Mouse (Mus musculus) small intestine, adult 2 months (tissue): ENCODE measurements around the gene Rps21.

Experiments
- CTCF ChIP-seq: fragments of 200-500 bp; IDR thresholded peaks from 2 replicates; pipeline ENCODE4 v1.5.1; 2012; ENCODE audit warnings: low read depth, mild to moderate bottlenecking, control low read depth, inconsistent platforms, low read length, moderate library complexity, mixed read lengths; ENCODE audit not compliant: insufficient replicate concordance, insufficient read length; ENCODE audit errors: extremely low read depth
- POLR2A ChIP-seq: fragments of 200-500 bp; IDR thresholded peaks from 2 replicates; pipeline ENCODE4 v1.6.1; 2012; ENCODE audit warnings: low read depth, mild to moderate bottlenecking, control low read depth, inconsistent platforms, low read length, moderate library complexity

GRCm38 (mm10) chr2:180222250-180222649 is 34.9 kb upstream of the Rps21 start:
- TF ChIP-seq CTCF (no peak), POLR2A (no peak)
